Mouse (Mus musculus) thymus, postnatal 0 days (tissue): ENCODE measurements around the gene Psmb6. TPM values are rescaled to one million over a fixed set of nuclear protein-coding genes. Genes with fewer than 3 reads are reported as not detected.
A peak's percentile ranks its signal among the peaks of the same experiment; 100 is the strongest.

Experiments
- DNase-seq: peaks from one replicate; pipeline ENCODE4 v3.0.0-alpha.2; 2015; ENCODE audit warnings: low spot score
- polyA plus RNA-seq: library from polyadenylated mRNA; unstranded; fragments of >200 nt; fragmentation: Nextera tagmentation; extraction: Ambion mirVana; gene quantifications from 2 replicates; pipeline ENCODE4 v1.2.1, GENCODE M21; 2015

The Psmb6 gene
- polyA plus RNA-seq: 741 and 749 TPM in 2 replicates

DNA sequence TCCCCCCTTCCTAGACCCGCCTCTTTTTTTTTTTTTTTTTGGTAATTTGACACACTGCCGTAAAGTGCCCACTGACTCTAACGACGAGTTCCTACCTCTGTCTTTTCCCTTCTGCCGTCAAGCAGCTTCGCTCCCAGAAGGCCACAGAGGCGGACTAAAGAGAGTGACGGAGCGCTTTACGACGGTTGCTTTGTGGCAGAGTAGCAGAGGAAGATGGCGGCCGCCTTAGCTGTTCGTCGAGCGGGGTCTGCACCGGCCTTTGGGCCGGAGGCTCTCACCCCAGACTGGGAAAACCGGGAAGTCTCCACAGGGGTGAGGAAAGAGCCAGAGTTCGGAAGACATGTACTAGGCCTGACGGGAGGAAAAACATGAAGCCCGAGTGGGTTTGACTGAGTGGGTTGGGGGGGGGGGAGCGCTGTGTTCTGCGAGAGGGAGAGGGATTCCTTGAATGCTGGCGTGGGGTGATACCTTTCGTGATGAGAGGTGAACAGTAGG, at the start of gene Psmb6:
Gene Psmb6, plus strand, starts transcription at position 184 of the 495 bp plus-strand sequence.
- DNase-seq: peak; percentile 96

DNA sequence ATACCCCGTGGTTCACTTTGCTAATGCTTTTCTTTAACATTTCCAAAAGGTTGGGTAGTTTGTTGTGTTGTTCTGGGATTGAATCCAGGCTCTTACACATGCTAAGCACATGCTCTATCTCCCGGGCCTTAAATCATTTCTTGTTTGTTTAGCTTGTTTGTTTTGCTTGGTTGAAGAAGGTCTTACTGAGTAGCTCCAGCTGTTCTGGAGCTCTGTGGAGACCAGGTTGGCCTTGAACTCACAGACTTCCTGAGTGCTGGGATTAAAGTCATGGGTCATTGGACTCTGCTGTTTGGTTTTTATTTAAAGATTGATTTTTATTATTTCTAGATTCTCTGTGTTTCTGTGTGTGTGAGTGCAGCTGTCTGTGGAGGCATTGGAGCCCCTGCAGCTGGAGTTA, 39.7 kb upstream of the Psmb6 start:
- no peak for DNase-seq

DNA sequence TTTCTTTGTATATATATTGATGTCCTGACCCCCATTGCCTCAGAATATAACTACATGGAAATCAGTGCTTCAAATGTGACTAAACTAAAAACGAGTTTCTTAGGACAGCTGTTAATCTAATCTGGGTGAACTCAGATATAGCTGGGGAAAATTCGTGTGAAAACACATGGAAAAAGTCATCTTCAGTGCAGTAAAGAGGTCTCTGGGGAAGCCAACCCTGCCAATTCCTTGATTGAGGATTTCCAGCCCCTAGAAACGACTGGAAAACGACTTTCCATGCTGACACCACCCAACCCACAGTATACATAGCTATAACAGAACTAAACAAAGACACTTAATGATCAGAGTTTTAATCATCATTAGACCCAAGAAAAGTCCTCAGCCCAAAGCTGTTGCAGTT, 37.4 kb upstream of the Psmb6 start:
- DNase-seq: no peak

DNA sequence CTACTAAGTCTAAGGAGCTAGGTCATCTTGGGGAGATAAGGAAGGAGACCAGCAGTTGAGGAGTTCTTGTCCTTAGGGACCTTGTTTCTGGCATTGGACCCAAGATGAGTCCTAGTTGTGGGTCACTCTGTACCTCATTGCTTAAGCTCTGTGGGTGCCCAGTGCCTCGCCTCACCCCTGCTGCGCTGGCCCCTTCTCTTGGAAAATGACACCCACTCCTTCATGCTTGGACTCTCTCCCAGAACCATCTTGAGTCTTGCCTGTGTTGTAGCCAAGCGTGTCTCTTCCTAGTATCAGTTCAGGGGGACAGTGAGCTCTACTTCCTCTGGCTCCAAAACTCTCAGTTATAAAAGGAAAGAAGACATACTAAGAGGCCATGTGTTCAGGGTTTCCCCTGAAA, 36.0 kb upstream of the Psmb6 start:
- no peak for DNase-seq

DNA sequence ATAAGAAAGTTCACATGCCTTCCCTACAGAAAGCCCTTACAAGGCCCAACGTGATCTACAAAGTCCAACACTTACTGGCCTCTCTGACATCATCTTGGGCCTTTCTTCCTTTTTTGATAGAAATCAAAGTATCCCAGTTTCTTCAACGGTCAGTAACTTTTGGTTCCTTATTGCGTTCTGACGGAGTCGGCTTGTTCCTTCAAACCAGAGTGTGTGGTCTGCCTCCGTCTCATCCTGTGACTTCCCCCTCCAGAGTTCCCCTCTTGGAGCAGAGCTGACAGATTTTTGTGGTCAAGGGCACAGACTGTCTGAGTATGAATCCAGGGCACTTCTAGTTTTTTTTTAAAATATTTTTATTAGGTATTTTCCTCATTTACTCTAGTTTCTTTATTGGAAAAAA, 35.5 kb upstream of the Psmb6 start:
- DNase-seq: no peak

DNA sequence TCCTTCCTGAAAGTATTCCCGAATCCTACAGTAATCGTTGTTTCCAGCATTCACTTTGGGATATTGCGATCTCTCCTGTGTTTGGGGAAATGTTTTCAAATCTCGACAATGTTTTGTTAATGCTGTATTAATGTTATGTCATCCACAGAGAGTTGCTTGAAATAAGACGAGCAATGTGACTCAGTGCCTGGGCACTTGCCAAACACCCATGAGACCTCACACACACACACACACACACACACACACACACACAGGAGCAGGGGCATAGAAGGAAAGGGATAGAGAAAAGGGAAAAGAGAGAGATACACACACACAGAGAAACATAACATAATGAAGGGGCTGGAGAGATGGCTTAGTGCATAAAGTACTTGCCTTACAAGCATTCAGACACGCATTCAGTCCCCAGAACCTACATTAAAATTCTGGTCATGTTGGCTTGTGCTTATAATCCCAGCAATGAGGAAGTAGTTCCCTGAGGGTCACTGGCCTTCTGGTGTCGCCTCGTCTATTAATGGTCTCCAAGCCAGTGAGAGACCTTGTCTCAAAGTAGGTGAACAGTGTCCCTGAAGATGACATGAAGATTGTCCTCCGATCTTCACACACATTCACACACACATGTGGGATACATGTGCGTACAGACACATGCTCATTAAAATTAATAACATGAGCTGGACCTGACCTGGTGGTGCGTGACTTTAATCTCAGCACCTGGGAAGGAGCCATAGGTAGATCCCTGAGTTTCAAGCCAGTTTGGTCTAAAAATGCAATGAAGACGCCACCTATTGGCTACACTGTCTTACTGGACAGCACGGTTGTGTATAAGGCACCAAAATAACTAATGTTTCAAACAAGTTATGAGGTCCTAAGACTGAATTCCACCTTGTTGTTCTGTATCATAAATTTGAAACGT, 25.3 kb upstream of the Psmb6 start:
- no peak for DNase-seq

DNA sequence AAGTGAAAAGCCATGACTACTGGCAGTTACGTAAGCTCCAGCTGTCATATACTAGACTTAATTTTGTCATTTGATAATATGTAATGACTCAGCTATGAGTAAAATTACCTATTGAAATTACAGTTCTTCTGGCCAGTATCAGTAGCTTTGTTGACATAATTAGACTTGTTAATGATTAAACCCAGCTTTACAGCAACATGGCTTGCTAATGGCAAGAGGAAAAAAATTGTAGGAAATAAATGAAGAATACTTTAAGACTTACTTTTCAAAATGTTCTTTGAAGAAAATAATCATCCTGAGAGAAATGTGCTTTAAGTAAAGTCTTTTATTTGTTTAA, 24.7 kb upstream of the Psmb6 start:
- DNase-seq: no peak

DNA sequence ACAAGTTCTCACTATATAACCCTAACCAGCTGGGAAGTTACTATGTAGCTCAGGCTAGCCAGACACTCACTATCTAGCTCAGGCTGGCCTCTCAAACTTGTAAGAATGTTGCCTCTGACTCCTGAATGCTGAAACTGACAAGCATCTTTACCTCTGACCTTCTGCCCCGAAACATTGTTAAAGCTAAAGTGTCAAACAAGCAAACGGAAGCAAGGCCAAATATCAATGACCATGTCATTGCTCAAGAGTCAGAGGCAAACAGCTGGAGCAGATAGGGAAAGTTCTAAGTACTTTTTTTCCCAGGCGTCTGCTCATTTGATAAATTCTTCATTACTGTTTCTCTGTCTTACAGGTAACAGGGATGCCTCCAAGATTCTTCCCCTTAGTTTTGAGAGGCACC, 23.1 kb upstream of the Psmb6 start:
- no peak for DNase-seq

DNA sequence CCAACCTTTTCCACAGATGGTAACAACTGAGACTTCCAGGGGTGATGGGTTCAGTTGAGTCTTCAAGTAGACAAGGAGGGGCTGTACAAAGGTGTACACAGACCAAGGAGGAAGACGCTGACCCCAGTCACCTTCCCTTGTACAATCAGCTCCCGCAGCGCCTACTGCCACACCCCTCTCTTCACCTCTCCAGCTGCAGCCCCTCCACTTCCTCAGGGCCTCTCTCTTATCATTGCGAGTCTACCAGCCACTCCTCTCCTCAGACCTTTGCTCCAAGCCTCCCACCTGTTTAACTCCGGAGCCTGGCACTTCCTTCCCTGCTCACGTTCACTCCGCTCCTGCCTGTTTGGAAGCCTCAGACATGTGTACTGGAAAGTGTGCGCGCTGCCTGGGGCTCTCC, 20.2 kb upstream of the Psmb6 start, which contains the start of gene Tm4sf5:
Gene Tm4sf5, plus strand, starts transcription at position 275 of the 400 bp plus-strand sequence.
- peak; percentile 27 for DNase-seq

DNA sequence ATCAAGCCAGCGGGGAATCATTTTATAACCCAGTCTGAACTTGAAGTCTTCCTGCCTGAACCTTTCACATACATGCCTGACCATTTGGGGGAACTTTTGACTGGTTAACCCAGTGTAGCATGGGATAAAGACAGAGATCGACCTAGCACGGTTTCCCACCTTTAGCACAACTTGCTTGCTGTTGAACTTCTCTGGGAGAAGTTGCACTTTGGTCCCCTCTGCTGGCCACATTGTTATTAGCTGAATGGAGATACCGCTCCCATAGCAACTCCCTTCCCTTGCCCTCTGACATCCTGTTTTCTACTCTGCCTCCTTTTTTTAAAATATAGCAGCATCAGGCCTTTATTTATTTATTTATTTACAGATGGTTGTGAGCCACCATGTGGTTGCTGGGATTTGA, 18.8 kb upstream of the Psmb6 start:
- peak; percentile 80 for DNase-seq

DNA sequence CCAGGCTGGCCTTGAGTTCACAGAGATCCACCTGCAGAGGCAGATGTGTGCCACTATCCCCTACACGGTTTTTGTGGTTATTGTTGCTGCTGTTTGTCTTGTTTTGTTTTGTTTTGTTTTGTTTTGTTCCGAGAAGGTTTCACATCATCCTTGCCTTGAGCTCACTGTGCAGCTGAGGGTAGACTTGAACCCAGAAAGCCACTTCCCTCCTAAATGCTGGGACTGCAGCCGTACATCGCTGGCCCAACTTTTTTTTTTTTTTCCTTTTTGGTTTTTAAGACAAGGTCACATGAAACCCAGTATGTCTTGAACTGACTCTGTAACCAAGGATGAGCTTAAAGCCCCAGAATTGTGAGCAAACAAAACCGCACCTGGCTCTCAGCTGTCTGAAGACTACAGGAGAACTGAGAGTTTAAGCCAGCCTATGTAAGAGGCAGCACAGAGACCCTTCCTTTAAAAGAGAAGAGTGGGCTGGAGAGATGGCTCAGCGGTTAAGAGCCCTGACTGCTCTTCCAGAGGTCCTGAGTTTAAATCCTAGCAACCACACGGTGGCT, 18.1 kb upstream of the Psmb6 start:
- DNase-seq: peak; percentile 48

DNA sequence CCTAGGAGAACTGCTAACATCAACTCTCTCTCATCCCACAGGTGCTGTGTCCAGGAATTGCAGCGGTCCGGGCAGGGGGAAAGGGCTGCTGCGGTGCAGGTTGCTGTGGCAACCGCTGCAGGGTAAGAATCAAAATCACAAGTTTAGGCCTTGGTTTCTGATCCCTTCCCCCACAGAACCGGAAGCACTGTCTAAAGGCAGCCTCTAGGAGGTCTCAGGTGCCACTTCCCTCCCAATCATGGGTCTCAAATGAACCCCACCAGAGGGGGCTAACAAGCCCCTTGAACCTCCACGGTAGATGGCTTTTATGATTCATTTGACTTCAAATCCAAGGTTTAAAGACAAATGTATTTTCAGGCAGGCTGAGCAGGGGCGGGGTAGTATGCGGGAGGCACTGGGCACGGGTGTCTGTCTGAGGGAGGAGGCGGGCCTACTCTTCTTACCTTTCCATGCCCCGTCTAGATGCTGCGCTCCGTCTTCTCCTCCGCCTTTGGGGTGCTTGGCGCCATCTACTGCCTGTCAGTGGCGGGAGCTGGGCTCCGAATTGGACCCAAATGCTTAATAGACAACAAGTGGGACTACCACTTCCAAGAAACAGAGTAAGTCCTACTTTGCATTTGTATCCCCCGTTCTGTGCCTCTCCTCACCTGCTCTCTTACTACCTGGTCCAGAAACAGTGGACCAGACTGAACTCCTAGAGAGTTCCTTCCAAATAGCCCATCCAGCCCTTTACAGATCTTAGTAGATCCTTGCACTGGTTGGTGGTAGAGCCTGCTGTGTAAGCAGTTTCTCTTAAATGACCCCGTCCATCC, 15.2 kb upstream of the Psmb6 start:
- peak; percentile 79 for DNase-seq

DNA sequence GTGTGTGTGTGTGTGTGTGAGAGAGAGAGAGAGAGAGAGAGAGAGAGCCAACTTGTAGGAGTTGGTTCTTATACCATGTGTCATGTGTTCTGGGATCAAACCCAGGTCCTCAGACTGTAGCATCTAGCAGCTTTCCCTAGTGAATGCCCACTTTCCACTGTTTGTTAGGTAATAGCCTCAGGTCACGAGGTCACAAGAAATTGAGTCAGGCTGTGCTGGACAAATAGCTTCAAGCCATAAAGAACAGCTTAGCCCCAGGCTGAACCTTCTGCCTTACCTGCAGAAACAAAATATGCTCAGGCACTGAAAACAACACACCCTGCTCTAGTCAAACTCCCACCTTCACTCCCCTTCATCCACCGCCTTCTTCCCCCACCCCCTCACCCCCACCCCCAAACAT, 13.9 kb upstream of the Psmb6 start:
- no peak for DNase-seq

DNA sequence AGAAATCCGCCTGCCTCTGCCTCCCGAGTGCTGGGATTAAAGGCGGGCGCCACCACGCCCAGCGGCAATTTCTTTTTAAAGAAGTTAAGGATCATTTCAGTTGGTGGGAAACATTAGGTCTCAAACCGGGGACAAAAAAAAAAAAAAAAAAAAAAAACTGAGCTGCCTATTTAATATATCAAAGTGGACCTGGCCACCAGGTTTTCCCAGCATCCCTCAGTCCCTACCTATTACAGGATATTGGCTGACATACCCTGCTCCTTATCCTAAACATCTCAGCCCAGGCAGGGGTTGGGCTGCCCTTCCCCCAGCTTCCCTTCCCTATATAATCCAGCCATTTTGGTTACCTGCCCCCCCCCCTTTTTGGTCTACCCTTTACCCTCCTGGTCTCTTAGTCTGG, 13.3 kb upstream of the Psmb6 start:
- DNase-seq: no peak

DNA sequence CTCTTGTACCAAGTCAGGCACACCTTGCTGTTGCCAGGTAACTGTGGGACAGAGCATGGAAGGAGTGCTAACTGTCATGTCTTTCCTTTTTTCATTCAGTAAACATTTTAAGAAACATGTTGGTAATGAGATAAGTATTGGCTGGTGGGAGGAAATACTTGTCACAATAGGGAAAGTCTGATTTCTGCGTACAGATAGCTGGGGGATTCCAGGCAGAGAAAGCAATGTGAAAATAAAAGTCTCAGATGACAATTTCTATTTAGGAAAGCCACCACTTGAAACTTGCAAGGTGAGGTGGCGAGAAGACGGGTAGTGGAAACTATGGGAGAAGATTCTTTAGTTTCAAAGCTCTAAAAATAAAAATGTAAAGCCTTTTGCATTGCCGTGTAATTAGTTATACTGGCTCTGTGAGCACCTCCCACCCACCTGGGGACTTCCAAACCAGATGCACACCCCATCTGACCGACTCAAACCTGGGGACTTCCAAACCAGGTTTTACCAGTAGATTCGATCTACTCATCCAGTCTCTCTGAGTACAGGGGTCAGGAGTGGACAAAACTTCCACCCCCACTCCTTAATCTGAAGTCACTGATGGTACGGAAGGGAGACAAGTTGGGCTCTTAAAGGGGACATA, 12.3 kb upstream of the Psmb6 start:
- DNase-seq: no peak

DNA sequence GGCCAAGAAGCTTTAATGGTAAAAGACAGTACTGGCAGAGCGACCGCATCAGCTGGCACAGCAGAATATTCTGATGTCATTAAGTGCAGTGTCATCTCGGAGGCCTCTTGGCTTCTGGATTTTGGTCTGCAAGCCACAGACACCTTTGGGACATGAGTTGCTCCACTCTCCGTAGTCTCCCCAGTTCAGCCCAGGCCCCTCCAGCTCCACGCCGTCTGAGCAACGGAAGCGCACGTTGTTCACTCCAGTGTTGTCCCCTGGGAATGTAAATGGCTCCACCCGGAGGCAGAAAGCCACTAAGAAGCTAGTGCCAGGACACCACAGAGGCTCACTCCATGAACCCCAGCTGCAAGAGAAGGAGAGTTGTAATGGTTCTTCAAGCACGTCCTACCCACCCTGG, 11.6 kb upstream of the Psmb6 start:
- no peak for DNase-seq

DNA sequence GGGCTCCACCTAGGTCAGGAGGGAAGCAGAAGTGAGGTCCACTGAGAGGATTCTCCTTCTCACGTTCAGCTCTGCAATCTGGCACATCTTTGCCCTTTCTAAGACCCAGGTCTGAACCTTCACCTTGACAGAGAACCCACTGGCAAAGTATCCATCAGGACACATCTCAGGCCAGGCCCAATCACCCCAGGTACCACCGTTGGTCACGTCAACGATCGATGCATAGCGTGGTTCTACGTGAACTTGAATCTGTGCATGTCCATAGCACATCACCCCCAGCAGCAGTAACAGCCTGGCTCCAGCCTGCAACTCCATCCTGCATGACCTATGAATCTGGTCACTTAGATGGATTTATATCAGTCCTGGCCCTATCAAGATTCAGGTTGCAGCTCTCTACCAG, 10.9 kb upstream of the Psmb6 start, which contains the start of gene Vmo1:
Gene Vmo1, minus strand, starts transcription at position 329 of the 400 bp plus-strand sequence.
- DNase-seq: no peak

DNA sequence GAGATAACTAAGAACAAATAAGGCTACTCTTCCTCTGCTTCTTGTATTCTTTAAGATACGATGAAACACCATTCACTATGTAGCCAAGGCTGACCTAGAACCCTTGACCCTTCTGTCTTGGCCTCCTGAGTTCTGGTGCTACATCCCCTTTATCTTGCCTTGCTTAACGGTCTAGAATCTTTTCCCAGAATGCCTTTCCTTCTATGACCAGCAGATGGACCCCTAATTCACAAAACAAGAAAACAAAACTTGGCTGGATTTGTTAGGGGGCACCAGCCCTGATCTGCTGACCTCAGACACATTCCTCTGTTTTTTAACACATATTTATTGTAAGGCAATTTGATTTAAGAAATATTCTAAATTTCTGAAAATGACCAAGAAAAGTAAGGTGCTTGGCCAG, 8.8 kb upstream of the Psmb6 start:
- peak; percentile 45 for DNase-seq

DNA sequence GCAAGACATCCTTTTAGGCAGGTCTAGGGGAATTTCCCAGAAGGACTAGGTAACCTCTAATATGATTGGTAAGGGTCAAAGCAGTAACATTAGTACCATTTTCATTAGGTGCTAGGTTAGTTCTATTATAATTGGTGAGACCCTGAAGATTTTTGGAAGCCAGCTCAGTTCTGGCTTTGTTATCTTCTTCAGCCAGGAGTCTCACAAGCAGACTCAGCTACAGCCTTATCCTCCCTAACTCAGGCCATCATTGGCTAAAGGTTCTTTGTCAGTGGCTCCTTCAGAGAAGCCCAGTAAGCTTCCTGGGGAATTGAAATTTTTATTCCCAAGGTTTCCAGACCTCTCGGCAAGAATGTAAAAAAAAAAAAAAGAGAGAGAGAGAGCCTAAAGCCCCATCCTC, 6.7 kb upstream of the Psmb6 start:
- DNase-seq: no peak

DNA sequence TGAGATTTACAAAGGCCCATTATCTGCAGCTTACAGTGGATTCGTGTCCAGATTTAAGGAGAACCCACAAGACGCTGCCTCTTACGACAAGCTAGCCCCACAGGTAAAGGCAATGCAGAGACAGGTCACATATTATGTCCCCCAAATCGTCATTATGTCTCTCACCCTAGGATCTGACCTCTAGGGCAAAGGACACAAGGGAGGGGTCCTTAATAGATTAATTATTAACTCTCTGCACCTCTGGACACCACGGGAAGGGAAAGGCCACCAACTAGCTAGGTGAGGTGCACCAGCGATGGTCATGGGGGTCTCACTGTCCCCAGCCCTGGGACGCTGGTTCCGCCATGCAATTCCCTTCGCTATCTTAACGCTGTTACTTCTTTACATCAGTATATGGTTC, 6.2 kb upstream of the Psmb6 start, which contains the start of gene Gltpd2:
Gene Gltpd2, plus strand, starts transcription at position 274 of the 400 bp plus-strand sequence.
- no peak for DNase-seq

DNA sequence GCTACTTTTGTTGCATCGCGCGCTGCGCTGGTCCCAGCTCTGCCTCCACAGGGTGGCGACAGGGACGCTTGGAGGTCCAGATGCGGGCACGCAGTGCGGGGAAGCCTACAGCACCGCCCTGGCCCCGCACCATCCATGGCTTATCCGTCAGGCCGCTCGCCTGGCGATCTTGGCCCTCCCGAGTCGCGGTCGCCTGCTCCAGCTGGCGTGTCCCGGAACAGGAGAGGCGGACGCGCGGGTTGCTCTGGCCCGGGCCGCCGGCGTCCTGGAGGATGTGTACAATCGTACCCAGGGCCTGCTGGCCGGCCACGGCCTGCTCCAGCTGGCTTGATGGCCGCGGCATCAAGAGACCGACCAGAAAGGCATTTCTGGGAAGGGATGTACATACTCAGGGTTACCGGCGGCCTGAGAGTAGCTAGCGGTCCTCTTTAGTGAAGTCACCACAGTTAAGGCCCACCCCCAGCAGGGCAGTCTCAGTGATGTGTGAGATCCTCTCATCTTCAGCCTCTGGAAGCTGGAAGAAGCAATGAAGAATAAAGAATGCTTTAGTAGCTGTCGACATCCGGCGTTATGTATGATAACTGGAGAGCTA, 4.9 kb upstream of the Psmb6 start:
- DNase-seq: no peak
